Mouse (Mus musculus) liver, postnatal 0 days (tissue): ENCODE measurements around the gene 5830411N06Rik.

Experiments used
- CTCF ChIP-seq: sonication (generic); IDR thresholded peaks from 2 replicates; pipeline ENCODE4 v1.5.1; 2016; ENCODE audit warnings: antibody characterized with exemption, low read depth
- EP300 ChIP-seq: IDR thresholded peaks from 2 replicates; pipeline ENCODE4 v1.6.1; 2016; ENCODE audit warnings: antibody characterized with exemption, low read depth, mild to moderate bottlenecking

DNA sequence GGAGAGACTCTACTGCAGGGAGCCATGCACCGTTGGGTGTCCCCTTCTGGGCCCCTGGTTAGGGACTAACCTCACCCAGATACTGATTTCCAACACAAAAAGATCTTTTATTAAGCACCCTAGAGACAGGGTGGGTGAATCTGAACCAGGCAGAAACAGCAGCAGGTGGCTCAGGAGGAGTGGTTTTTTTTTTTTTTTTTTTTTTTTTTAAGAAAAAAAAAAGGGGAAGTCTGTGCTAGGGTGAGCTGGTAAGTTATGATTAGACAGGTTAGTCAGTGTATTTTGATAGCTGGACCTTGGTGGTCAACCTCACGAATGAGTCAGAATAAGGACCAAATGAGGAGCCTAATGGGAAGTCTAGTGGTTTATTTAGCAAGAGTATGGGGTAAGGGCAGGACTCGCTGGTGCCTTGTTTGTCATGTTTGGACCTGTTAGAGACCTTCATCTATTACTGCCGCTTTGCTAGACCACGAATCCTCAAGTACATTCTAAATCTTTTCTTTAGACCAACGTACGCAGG is 6.8 kb downstream of the 5830411N06Rik start:
- TF ChIP-seq CTCF: no peak
- no peak for TF ChIP-seq EP300
